Mouse (Mus musculus): ENCODE data around the gene Phactr4.

- TF ChIP-seq CTCF (IDR thresholded peaks at IDR 0.05; ENCODE audit: control insufficient read depth, insufficient read depth, insufficient read length) (no peak), MAX (IDR thresholded peaks at IDR 0.05) (no peak)
Measured at GRCm38 (mm10) chr4:132349495-132350122, 72.7 kb downstream of the Phactr4 start.
